Mouse (Mus musculus) gastrocnemius, postnatal 36 days (tissue): Measurements from ENCODE around the gene Tmem50b. TPM values are rescaled to one million over a fixed set of nuclear protein-coding genes. Genes with fewer than 3 reads are reported as not detected.

ENCODE experiments used
- microRNA-seq, 2 experiments: library from miRNA; unstranded; fragments of <30 nt; microRNA quantifications; one replicate each; pipeline ENCODE4 v1.2.0; 2021
- total RNA-seq, 2 experiments: library from RNA; stranded (reverse); gene quantifications; 2 replicates each; pipeline ENCODE4 v1.2.3; 2021

Tmem50b gene
- total RNA-seq, 2 experiments from 2014 or later: 13.7 to 16.4 TPM

Small RNAs within 50 kb of the gene (microRNA-seq; reads per million reads assigned to microRNA genes)
- gene Mir6367: 0 reads per million in 2 experiments

Other genes with a start within 250 kb of the Tmem50b start
- gene Ifnar2, start 225.0 kb downstream of the Tmem50b start, total RNA-seq: 1 to 10 TPM; 7.1 to 7.3 TPM
- gene Gm21970, start 206.1 kb downstream of the Tmem50b start, total RNA-seq: not detected
- gene Il10rb, start 191.6 kb downstream of the Tmem50b start, total RNA-seq: 1 to 10 TPM; 6.6 to 6.7 TPM
- 10 to 100 TPM in 1 of 2 experiments, 1 to 10 TPM in 1; 9.6 to 11.3 TPM for gene Ifnar1, start 112.6 kb downstream of the Tmem50b start, total RNA-seq
- gene Ifngr2, start 50.7 kb downstream of the Tmem50b start, total RNA-seq: 10 to 100 TPM; 58.2 to 63.2 TPM
- 10 to 100 TPM; 12.7 to 15.6 TPM for gene Dnajc28, start 21.2 kb upstream of the Tmem50b start, total RNA-seq
- gene Gart, start 49.2 kb upstream of the Tmem50b start, total RNA-seq: 10 to 100 TPM; 48.3 to 57.9 TPM
- 100 to 1,000 TPM in 1 of 2 experiments, 10 to 100 TPM in 1; 87.4 to 101 TPM for gene Son, start 49.7 kb upstream of the Tmem50b start, total RNA-seq
- gene Donson, start 91.0 kb upstream of the Tmem50b start, total RNA-seq: 1 to 10 TPM; 1.2 to 1.5 TPM
- 10 to 100 TPM; 12.7 to 17.0 TPM for gene Cryzl1, start 131.2 kb upstream of the Tmem50b start, total RNA-seq
- gene Itsn1, start 131.5 kb upstream of the Tmem50b start, total RNA-seq: 10 to 100 TPM; 49.7 to 69.7 TPM